In genomic region chr9:115215830-115216701, GRCm38 (mm10) we compare ENCODE assay signal across 8 mouse cellular contexts.
DNase-seq lines count a peak whose midpoint lies in the region; ATAC-seq lines count a peak whose summit lies in the region.

No protein-coding gene starts in this region.

- H3K27ac ChIP-seq in forebrain, embryonic 12.5 days: no peak overlapping the region
- no peak overlapping the region for H3K27ac ChIP-seq in forebrain, embryonic 16.5 days (ENCODE audit: low read length)

- H3K9me3 ChIP-seq in forebrain, embryonic 12.5 days: no peaks in the 10 kb centered on the region
- no peaks in the 10 kb centered on the region for H3K9me3 ChIP-seq in forebrain, embryonic 16.5 days (ENCODE audit: control insufficient read depth, low read length)

- H3K4me1 ChIP-seq in forebrain, embryonic 12.5 days: peaks cover 17% of the 10 kb centered on the region
- H3K4me1 ChIP-seq in forebrain, embryonic 16.5 days (replicated peaks; ENCODE audit: control insufficient read depth, insufficient read depth, low read length): no peaks in the 10 kb centered on the region

- no peaks in the 10 kb centered on the region for H3K27me3 ChIP-seq in forebrain, embryonic 12.5 days
- no peaks in the 10 kb centered on the region for H3K27me3 ChIP-seq in forebrain, embryonic 16.5 days (replicated peaks; ENCODE audit: control insufficient read depth, insufficient read depth, low read length)

- no peak overlapping the region for H3K4me3 ChIP-seq in forebrain, embryonic 12.5 days (replicated peaks)
- no peak overlapping the region for H3K4me3 ChIP-seq in forebrain, embryonic 16.5 days (replicated peaks; ENCODE audit: low read length)

- no peaks in the 10 kb centered on the region for H3K36me3 ChIP-seq in forebrain, embryonic 12.5 days (replicated peaks)
- no peaks in the 10 kb centered on the region for H3K36me3 ChIP-seq in forebrain, embryonic 16.5 days (ENCODE audit: control insufficient read depth, insufficient read depth)

- peak overlapping the region; percentile 23 for H3K4me2 ChIP-seq in forebrain, embryonic 12.5 days
- H3K4me2 ChIP-seq in forebrain, embryonic 16.5 days (ENCODE audit: low read length): no peak overlapping the region

- peak; percentile 85 for ATAC-seq in forebrain, embryonic 12.5 days (ENCODE audit: low FRiP score)
- ATAC-seq in forebrain, embryonic 16.5 days: no peak
- peak; percentile 69 for ATAC-seq in megakaryocyte progenitor cell, adult 5-6 weeks (replicated peaks; ENCODE audit: poor library complexity)

- DNase-seq in embryo, embryonic 9.5 days (ENCODE audit: extremely low spot score): peak; percentile 66
- DNase-seq in kidney, postnatal 25 days: peak; percentile 40 to 67
- no peak for DNase-seq in gastrocnemius, postnatal 4 days (ENCODE audit: low spot score in 2 of 2)
- no peak for DNase-seq in gastrocnemius, postnatal 14 days
- no peak for DNase-seq in layer of hippocampus, postnatal 36 days

- H3K9ac ChIP-seq in forebrain, embryonic 12.5 days: no peak overlapping the region
- no peak overlapping the region for H3K9ac ChIP-seq in forebrain, embryonic 16.5 days (replicated peaks; ENCODE audit: low read depth, low read length)

- intact Hi-C loops in gastrocnemius, postnatal 14 days (cut with DNase I; ENCODE audit: low total_unique reads): no loop called here

- WGBS in forebrain, embryonic 12.5 days: 27% methylated on average over 21 of the region's 21 CpGs
- WGBS in forebrain, embryonic 16.5 days: 27% methylated on average over 21 of the region's 21 CpGs

Comparison
In these comparisons a context has a peak if more than half of its experiments do, and no peak if none do; other contexts are left out.
1. DNase-seq: peak in embryo, embryonic 9.5 days (single experiment) and kidney, postnatal 25 days (2 of 2); none in gastrocnemius, postnatal 4 days (0 of 2), gastrocnemius, postnatal 14 days (single experiment) and layer of hippocampus, postnatal 36 days (0 of 2).